Mouse (Mus musculus): ENCODE results near the gene Fam57b.

Gene Fam57b

GRCm38 (mm10) chr7:126797411-126798126, at the start of gene Fam57b:
Gene Fam57b (plus strand): TSS chr7:126797668.
- ATAC-seq (ENCODE audit: low TSS enrichment): no peak

- no peak for ATAC-seq (ENCODE audit: low TSS enrichment)
Observed at GRCm38 (mm10) chr7:126748824-126749223, 48.6 kb upstream of the Fam57b start.

GRCm38 (mm10) chr7:126749582-126750343, 47.7 kb upstream of the Fam57b start:
- ATAC-seq (ENCODE audit: low TSS enrichment): no peak

GRCm38 (mm10) chr7:126754866-126755265, 42.6 kb upstream of the Fam57b start:
- ATAC-seq (ENCODE audit: low TSS enrichment): peak; percentile 75

- no peak for ATAC-seq (ENCODE audit: low TSS enrichment)
Observed at GRCm38 (mm10) chr7:126758539-126758938, 38.9 kb upstream of the Fam57b start.

GRCm38 (mm10) chr7:126759050-126759671, 38.3 kb upstream of the Fam57b start, which contains the start of gene Mapk3:
Gene Mapk3 (plus strand): TSS chr7:126759601.
- 0 out of 2 replicates have a peak, but pooled peaks have one; percentile 26 for ATAC-seq (ENCODE audit: low TSS enrichment)

GRCm38 (mm10) chr7:126759672-126760390, 37.6 kb upstream of the Fam57b start:
- ATAC-seq (ENCODE audit: low TSS enrichment): no peak

GRCm38 (mm10) chr7:126760391-126760802, 37.1 kb upstream of the Fam57b start:
- ATAC-seq (ENCODE audit: low TSS enrichment): no peak

- ATAC-seq (ENCODE audit: low TSS enrichment): no peak
Observed at GRCm38 (mm10) chr7:126760956-126761355, 36.5 kb upstream of the Fam57b start.

GRCm38 (mm10) chr7:126761529-126762067, 35.9 kb upstream of the Fam57b start:
- ATAC-seq (ENCODE audit: low TSS enrichment): no peak

- ATAC-seq (ENCODE audit: low TSS enrichment): peak; percentile 65
Observed at GRCm38 (mm10) chr7:126762471-126763008, 34.9 kb upstream of the Fam57b start.

- ATAC-seq (ENCODE audit: low TSS enrichment): no peak
Observed at GRCm38 (mm10) chr7:126765540-126765939, 31.9 kb upstream of the Fam57b start.

GRCm38 (mm10) chr7:126766201-126766600, 31.3 kb upstream of the Fam57b start, which contains the start of gene Gdpd3:
Gene Gdpd3 (plus strand): TSS chr7:126766334.
- ATAC-seq (ENCODE audit: low TSS enrichment): no peak

GRCm38 (mm10) chr7:126767001-126767400, 30.5 kb upstream of the Fam57b start:
- ATAC-seq (ENCODE audit: low TSS enrichment): no peak

GRCm38 (mm10) chr7:126770784-126771183, 26.7 kb upstream of the Fam57b start:
- ATAC-seq (ENCODE audit: low TSS enrichment): no peak

GRCm38 (mm10) chr7:126773351-126773750, 24.1 kb upstream of the Fam57b start:
- no peak for ATAC-seq (ENCODE audit: low TSS enrichment)

- no peak for ATAC-seq (ENCODE audit: low TSS enrichment)
Observed at GRCm38 (mm10) chr7:126774463-126774862, 23.0 kb upstream of the Fam57b start.

- no peak for ATAC-seq (ENCODE audit: low TSS enrichment)
Observed at GRCm38 (mm10) chr7:126775185-126775977, 22.1 kb upstream of the Fam57b start.

- no peak for ATAC-seq (ENCODE audit: low TSS enrichment)
Observed at GRCm38 (mm10) chr7:126775978-126776234, 21.6 kb upstream of the Fam57b start.

- ATAC-seq (ENCODE audit: low TSS enrichment): peak; percentile 86
Observed at GRCm38 (mm10) chr7:126776598-126777057, 20.8 kb upstream of the Fam57b start, which contains the start of gene Ypel3. Gene Ypel3 (plus strand): TSS chr7:126776955.
